Mouse (Mus musculus): ENCODE measurements at regions not wholly inside any gene's neighbourhood (a gene's known extent, or its start where the extent isn't known, plus 50 kb on each side); places are given as distances from the start of the nearest gene placed in this dataset.

DNA sequence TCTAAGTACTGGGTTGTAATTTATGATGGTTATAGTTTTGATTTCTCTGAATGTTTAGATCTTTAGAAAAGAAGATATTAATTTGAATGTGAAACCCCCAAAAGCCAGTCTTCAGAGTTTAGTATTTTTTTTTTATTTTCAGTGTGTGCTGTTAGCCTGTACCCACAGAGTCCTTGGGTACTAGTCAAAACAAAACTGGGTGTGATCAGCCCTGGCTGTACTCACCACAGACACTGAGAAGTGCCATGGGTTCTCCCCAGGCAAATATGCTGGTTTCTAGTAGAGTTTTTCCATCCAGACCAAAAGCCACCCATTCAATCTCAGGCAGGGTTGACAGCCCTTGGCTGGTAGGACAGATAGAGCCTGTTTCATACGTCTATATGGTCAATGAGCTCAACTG is 484.9 kb downstream of the Col12a1 start:
- Histone ChIP-seq H3K27me3 (ENCODE audit: control insufficient read depth, insufficient read depth, low read length) (no peaks in the 10 kb centered on the region), H3K27ac (ENCODE audit: low read length) (no peak overlapping the region), H3K4me1 (ENCODE audit: control insufficient read depth, insufficient read depth, low read length) (no peaks in the 10 kb centered on the region), H3K9me3 (replicated peaks; ENCODE audit: control insufficient read depth, low read length) (no peaks in the 10 kb centered on the region), H3K36me3 (ENCODE audit: control insufficient read depth, insufficient read depth, low read length) (no peaks in the 10 kb centered on the region), H3K4me3 (replicated peaks; ENCODE audit: low read length) (no peak overlapping the region), H3K4me2 (ENCODE audit: low read depth, low read length) (no peak overlapping the region), H3K9ac (ENCODE audit: low read length) (no peak overlapping the region)
- WGBS, result 64% methylated on average over 1 of the region's 1 CpGs
- no peak for ATAC-seq (ENCODE audit: insufficient read depth, low FRiP score)

DNA sequence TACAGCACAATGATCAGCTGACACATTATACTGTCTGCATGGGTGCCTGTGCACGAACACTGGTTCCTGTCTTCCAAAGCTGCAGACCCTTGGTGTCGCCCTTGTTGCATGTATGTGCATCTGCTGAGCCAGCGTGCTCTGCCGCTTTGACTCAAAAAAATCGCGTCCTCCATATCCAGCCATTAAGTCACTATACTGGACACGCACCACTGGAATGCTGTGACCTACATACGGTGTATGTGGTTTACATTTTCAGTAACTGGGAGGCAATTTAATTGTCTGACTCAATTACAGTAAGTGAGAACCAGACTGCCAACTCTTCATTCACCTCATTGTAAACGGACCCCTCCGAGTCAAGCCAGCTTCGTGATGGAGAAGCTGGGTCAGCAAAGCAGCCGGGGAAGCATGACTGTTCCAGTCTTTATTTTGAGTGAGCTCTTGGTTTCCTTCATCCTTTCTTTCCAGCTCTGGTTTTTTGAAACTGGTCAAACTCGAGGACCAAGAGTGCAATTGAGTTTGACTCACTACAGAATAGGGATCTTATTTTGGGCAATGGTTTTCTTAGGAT is 448.9 kb downstream of the Col12a1 start:
- Histone ChIP-seq H3K4me1 (ENCODE audit: control insufficient read depth, insufficient read depth, low read length) (no peaks in the 10 kb centered on the region), H3K9ac (ENCODE audit: low read length) (no peak overlapping the region), H3K9me3 (replicated peaks; ENCODE audit: control insufficient read depth, low read length) (no peaks in the 10 kb centered on the region), H3K36me3 (ENCODE audit: control insufficient read depth, insufficient read depth, low read length) (no peaks in the 10 kb centered on the region), H3K27me3 (ENCODE audit: control insufficient read depth, insufficient read depth, low read length) (no peaks in the 10 kb centered on the region), H3K4me3 (replicated peaks; ENCODE audit: low read length) (no peak overlapping the region), H3K27ac (ENCODE audit: low read length) (no peak overlapping the region), H3K4me2 (ENCODE audit: low read depth, low read length) (no peak overlapping the region)
- no peak for ATAC-seq (ENCODE audit: insufficient read depth, low FRiP score)
- WGBS, result 88% methylated on average over 13 of the region's 13 CpGs

DNA sequence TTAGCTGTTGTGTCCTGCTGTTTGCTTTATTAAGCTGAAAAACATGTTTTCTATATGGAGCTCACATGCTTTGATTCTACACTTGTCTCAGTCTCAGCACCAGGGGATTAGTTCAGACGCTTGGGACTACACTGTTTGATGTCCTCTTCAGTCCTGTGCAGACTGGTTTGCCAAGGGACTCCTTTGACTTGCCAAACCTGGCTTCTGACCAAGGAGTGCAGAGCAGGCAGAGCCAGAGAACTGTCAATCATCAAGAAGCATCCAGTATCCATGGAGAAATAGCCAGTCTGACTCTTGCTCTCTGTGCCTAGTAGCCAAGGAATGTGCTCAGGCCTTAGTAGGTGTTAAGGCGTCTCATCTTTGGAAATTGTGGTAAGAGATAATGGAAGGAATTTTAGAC is 448.4 kb downstream of the Col12a1 start:
- Histone ChIP-seq H3K36me3 (ENCODE audit: control insufficient read depth, insufficient read depth, low read length) (no peaks in the 10 kb centered on the region), H3K9ac (ENCODE audit: low read length) (no peak overlapping the region)
- 60% methylated on average over 2 of the region's 2 CpGs for whole genome bisulfite sequencing

GRCm38 (mm10) chr9:79287849-79288248 is 430.8 kb downstream of the Col12a1 start:
- H3K4me3 ChIP-seq (replicated peaks; ENCODE audit: low read length), result no peak overlapping the region

More for the DNA sequence above, 448.4 kb downstream of the Col12a1 start:
- Histone ChIP-seq H3K4me3 (replicated peaks; ENCODE audit: low read length) (no peak overlapping the region), H3K4me2 (ENCODE audit: low read depth, low read length) (no peak overlapping the region), H3K9me3 (replicated peaks; ENCODE audit: control insufficient read depth, low read length) (no peaks in the 10 kb centered on the region), H3K4me1 (ENCODE audit: control insufficient read depth, insufficient read depth, low read length) (no peaks in the 10 kb centered on the region), H3K27me3 (ENCODE audit: control insufficient read depth, insufficient read depth, low read length) (no peaks in the 10 kb centered on the region), H3K27ac (ENCODE audit: low read length) (no peak overlapping the region)
- no peak for ATAC-seq (ENCODE audit: insufficient read depth, low FRiP score)

DNA sequence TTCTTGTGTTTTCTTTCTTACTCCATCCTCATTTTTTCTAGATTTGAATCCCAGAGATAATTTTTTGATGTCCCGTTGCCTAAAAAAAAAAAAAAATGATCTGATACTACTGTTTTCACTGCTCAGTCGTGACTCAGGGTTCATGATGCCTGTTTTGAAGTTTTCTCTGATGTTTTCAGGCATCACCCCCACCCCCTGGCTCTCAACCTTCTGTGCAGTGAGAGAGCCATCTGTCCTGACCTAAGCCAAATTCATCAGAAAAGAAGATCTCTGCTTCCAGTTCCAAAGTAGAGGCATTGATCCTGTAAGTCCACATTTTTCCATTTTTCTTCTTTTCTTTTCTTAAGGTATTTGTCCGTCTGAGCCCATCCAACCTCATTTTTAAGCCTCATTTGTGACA is 423.3 kb downstream of the Col12a1 start:
- WGBS, result 74% methylated on average over 3 of the region's 3 CpGs
- no peak overlapping the region for H3K4me2 ChIP-seq (ENCODE audit: low read depth, low read length)

More at GRCm38 (mm10) chr9:79287849-79288248, 430.8 kb downstream of the Col12a1 start:
- H3K9ac ChIP-seq (ENCODE audit: low read length), result no peak overlapping the region
- no peak overlapping the region for H3K27ac ChIP-seq (ENCODE audit: low read length)
- WGBS, result 81% methylated on average over 3 of the region's 3 CpGs
- no peaks in the 10 kb centered on the region for H3K36me3 ChIP-seq (ENCODE audit: control insufficient read depth, insufficient read depth, low read length)
- no peaks in the 10 kb centered on the region for H3K27me3 ChIP-seq (ENCODE audit: control insufficient read depth, insufficient read depth, low read length)
- H3K4me1 ChIP-seq (ENCODE audit: control insufficient read depth, insufficient read depth, low read length), result no peaks in the 10 kb centered on the region
- H3K4me2 ChIP-seq (ENCODE audit: low read depth, low read length), result no peak overlapping the region
- H3K9me3 ChIP-seq (replicated peaks; ENCODE audit: control insufficient read depth, low read length), result no peaks in the 10 kb centered on the region
- no peak for ATAC-seq (ENCODE audit: insufficient read depth, low FRiP score)

GRCm38 (mm10) chr9:79301580-79301979 is 417.1 kb downstream of the Col12a1 start:
- 78% methylated on average over 3 of the region's 3 CpGs for WGBS
- H3K9me3 ChIP-seq (replicated peaks; ENCODE audit: control insufficient read depth, low read length), result no peaks in the 10 kb centered on the region
- no peak overlapping the region for H3K9ac ChIP-seq (ENCODE audit: low read length)
- no peak overlapping the region for H3K4me3 ChIP-seq (replicated peaks; ENCODE audit: low read length)
- H3K27me3 ChIP-seq (ENCODE audit: control insufficient read depth, insufficient read depth, low read length), result no peaks in the 10 kb centered on the region
- H3K4me1 ChIP-seq (ENCODE audit: control insufficient read depth, insufficient read depth, low read length), result no peaks in the 10 kb centered on the region
- ATAC-seq (ENCODE audit: insufficient read depth, low FRiP score), result no peak
- no peak overlapping the region for H3K4me2 ChIP-seq (ENCODE audit: low read depth, low read length)
- no peaks in the 10 kb centered on the region for H3K36me3 ChIP-seq (ENCODE audit: control insufficient read depth, insufficient read depth, low read length)
- no peak overlapping the region for H3K27ac ChIP-seq (ENCODE audit: low read length)

More for the DNA sequence above, 423.3 kb downstream of the Col12a1 start:
- Histone ChIP-seq H3K27ac (ENCODE audit: low read length) (no peak overlapping the region), H3K36me3 (ENCODE audit: control insufficient read depth, insufficient read depth, low read length) (no peaks in the 10 kb centered on the region), H3K4me3 (replicated peaks; ENCODE audit: low read length) (no peak overlapping the region), H3K4me1 (ENCODE audit: control insufficient read depth, insufficient read depth, low read length) (no peaks in the 10 kb centered on the region), H3K9ac (ENCODE audit: low read length) (no peak overlapping the region), H3K27me3 (ENCODE audit: control insufficient read depth, insufficient read depth, low read length) (no peaks in the 10 kb centered on the region), H3K9me3 (replicated peaks; ENCODE audit: control insufficient read depth, low read length) (no peaks in the 10 kb centered on the region)
- no peak for ATAC-seq (ENCODE audit: insufficient read depth, low FRiP score)

- Histone ChIP-seq H3K27me3 (ENCODE audit: control insufficient read depth, insufficient read depth, low read length) (no peaks in the 10 kb centered on the region), H3K36me3 (ENCODE audit: control insufficient read depth, insufficient read depth, low read length) (no peaks in the 10 kb centered on the region), H3K9ac (ENCODE audit: low read length) (no peak overlapping the region), H3K9me3 (replicated peaks; ENCODE audit: control insufficient read depth, low read length) (no peaks in the 10 kb centered on the region), H3K4me3 (replicated peaks; ENCODE audit: low read length) (no peak overlapping the region), H3K27ac (ENCODE audit: low read length) (no peak overlapping the region), H3K4me1 (ENCODE audit: control insufficient read depth, insufficient read depth, low read length) (no peaks in the 10 kb centered on the region), H3K4me2 (ENCODE audit: low read depth, low read length) (no peak overlapping the region)
- 33% methylated on average over 3 of the region's 3 CpGs for WGBS
- ATAC-seq (ENCODE audit: insufficient read depth, low FRiP score), result no peak
Measured at GRCm38 (mm10) chr9:79310591-79310990, 408.0 kb downstream of the Col12a1 start.

DNA sequence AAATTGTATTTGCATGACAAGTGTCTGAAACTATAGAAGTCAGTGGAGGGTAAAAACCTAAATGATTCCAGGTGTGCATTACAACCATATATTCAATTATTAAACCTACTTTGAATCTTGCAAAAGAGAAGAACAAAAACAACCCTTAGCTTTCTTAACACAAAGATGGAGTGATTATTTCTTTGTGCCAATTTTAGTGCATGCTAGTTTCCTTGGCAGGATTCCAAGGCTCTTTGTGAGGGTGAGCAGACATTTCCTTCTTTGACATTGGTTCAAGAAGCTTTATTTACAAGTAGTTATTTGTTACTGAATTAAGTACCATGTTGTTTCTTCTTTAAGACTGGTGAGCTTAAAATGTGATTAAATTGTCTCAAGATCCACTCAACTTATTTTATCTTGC is 401.2 kb downstream of the Col12a1 start:
- no peak overlapping the region for H3K4me2 ChIP-seq (ENCODE audit: low read depth, low read length)

GRCm38 (mm10) chr9:79346371-79347096 is 372.1 kb downstream of the Col12a1 start:
- H3K4me1 ChIP-seq (ENCODE audit: control insufficient read depth, insufficient read depth, low read length), result no peaks in the 10 kb centered on the region
- H3K4me3 ChIP-seq (replicated peaks; ENCODE audit: low read length), result no peak overlapping the region
- H3K4me2 ChIP-seq (ENCODE audit: low read depth, low read length), result no peak overlapping the region
- no peak overlapping the region for H3K27ac ChIP-seq (ENCODE audit: low read length)
- H3K36me3 ChIP-seq (ENCODE audit: control insufficient read depth, insufficient read depth, low read length), result no peaks in the 10 kb centered on the region
- 91% methylated on average over 15 of the region's 15 CpGs for WGBS
- ATAC-seq (ENCODE audit: insufficient read depth, low FRiP score), result no peak
- no peak overlapping the region for H3K9ac ChIP-seq (ENCODE audit: low read length)
- H3K9me3 ChIP-seq (replicated peaks; ENCODE audit: control insufficient read depth, low read length), result no peaks in the 10 kb centered on the region
- no peaks in the 10 kb centered on the region for H3K27me3 ChIP-seq (ENCODE audit: control insufficient read depth, insufficient read depth, low read length)

More for the DNA sequence above, 401.2 kb downstream of the Col12a1 start:
- Histone ChIP-seq H3K9ac (ENCODE audit: low read length) (no peak overlapping the region), H3K4me3 (replicated peaks; ENCODE audit: low read length) (no peak overlapping the region), H3K9me3 (replicated peaks; ENCODE audit: control insufficient read depth, low read length) (no peaks in the 10 kb centered on the region), H3K4me1 (ENCODE audit: control insufficient read depth, insufficient read depth, low read length) (no peaks in the 10 kb centered on the region), H3K27me3 (ENCODE audit: control insufficient read depth, insufficient read depth, low read length) (no peaks in the 10 kb centered on the region), H3K27ac (ENCODE audit: low read length) (no peak overlapping the region), H3K36me3 (ENCODE audit: control insufficient read depth, insufficient read depth, low read length) (no peaks in the 10 kb centered on the region)
- ATAC-seq (ENCODE audit: insufficient read depth, low FRiP score), result no peak
